Mouse (Mus musculus) fat pad, adult 2 months (tissue): ENCODE results near the gene Kcnc2.
"Not testable (repeated sequence)": the region's sequence is repeated elsewhere in the genome, so short reads cannot be mapped to it uniquely, and the experiment has no call there.

Source experiments
- DNase-seq: peaks from one replicate; pipeline ENCODE4 v3.0.0-alpha.2; 2011; ENCODE audit warnings: low read depth, low spot score; ENCODE audit errors: extremely low read depth

The Kcnc2 gene

DNA sequence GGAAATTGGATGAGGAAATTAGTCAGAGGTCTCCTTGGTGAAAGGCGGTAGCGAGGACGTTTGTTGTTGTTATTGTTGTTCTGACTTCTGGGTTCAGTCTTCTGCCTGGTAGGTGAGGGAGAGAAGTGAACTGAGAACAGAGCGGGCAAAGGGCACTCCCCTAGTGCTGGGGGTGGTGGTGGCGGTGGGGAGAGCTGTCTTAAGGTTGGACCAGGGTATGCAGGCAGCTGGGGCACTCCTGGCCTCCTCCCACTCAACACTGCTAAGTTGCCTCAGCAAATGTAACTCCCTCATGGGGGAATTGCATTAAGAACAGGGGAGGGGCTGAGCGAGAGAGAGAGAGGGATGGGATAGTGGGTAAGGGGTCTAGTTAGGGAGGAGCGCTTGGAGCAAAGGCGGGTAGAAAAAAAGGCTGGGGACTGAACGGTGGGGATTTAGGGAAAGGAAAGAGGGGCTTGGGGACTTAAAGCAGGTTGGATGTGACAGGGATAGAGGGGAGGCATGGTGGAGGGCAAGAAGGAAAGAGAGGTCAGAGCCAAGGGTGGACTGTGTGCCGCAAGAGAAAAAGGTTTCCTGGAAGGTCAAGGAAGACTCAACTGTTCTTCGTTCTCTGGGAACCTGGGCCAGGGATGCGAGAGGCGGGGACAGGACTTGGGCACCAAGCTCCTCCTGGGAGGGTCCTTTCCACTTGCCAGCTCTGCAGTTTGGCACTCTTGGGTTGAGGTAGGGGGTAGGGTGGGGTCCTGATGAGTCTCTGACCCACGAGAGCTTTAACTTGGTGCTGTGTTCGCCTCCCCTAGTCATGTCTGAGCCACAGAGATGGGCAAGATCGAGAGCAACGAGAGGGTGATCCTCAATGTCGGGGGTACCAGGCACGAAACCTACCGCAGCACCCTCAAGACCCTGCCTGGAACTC, at the start of gene Kcnc2:
Gene Kcnc2 (plus strand): TSS at position 235 of the 916 bp plus-strand sequence.
- no peak for DNase-seq

DNA sequence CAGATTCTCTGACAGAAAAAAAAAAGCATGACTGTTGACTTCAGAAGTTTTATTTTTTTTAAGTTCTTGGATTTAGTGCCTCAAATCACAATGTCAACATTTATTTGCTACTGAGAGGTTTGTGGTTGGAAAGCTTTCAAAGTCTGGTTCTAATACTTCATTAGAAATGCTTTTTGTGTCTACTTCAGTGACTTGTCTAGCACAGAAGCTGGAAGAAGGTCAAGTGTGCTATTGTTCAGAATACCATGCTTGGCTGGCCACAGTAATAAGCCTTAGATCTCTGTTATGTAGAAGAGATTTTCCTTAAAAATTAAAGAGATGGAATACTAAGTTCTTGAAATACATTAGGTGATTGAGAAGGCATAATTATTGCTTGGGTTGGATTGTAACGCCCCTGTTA, 43.8 kb upstream of the Kcnc2 start:
- DNase-seq: no peak

DNA sequence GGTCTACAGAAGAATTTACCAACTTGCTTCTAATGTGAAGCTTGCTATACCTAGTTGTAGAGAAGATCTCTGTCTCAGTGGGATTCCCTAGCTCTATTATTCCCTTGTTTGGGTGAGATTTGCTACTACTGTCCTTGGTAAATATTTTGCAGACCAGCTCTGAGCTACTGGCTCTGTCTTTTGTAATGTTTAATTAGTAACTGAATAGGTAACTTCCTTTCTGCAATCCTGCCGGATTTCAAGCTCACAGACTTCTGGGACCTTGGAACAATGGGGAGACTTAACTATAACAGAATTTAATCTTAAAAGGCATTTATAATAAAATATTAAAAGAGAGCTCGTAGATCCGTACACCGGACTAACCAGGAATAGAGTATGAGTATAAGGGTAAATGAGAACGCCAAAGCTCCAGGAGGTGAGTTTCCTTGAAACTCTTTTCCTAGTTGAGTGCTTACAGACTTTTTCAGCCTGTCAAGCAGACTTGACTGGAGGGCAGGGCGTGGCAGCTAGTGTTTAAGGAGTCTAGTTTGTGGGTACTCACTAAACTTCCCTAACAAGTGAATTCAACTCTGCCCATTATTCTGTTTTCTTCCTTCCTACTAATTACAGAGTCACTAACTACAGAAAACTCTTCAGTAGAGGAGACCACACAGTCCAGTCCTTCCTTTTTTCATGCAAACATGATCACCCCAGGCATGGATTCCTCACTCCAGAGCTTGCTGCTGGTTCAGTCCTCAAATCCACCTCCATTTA, 41.7 kb upstream of the Kcnc2 start:
- DNase-seq: not testable (repeated sequence)

- DNase-seq: not testable (repeated sequence)
Measured at GRCm38 (mm10) chr10:112232733-112233132, 38.2 kb upstream of the Kcnc2 start.

- not testable (repeated sequence) for DNase-seq
Measured at GRCm38 (mm10) chr10:112235396-112235940, 35.5 kb upstream of the Kcnc2 start.

GRCm38 (mm10) chr10:112248273-112248672, 22.6 kb upstream of the Kcnc2 start:
- no peak for DNase-seq

DNA sequence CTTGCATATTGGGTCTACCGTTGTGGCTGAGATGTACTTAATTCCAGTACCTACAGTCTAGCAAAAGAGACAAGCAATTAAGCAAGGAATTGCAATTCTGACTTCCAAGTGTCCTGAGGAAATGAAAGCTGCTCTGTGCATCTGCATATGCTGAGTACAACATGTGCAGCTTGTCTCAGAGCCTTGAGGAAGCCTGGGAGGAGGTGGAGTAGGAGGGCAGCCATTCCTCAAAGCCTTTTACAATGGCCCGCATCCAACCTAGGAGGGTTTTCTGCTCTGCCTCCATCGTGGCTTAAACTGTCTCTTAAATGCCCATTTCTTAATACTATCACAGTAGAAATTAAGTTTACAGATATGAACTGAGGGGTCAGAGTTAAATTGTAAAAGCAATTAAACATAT, 7.5 kb upstream of the Kcnc2 start:
- DNase-seq: no peak

DNA sequence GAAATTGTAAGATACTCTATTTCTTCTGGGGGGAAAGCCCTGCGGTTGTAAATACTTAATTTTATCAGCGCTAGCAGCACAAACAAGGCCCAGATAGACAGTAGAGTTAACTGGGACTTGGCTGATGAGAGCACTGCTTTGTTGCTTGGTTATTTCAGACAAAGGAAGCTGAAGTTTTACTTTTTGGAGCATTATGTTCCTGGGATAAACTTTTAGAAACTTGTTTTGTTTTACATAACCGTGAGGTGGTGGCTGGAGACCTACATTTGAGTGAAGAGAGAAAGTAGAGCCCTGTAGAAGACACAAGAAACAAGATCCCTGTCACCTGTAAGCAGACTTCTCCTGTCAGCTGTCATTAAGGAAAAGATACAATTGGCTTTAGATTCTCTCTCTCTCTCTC, 1.4 kb upstream of the Kcnc2 start:
- no peak for DNase-seq

- DNase-seq: no peak
Measured at GRCm38 (mm10) chr10:112269939-112270781, 761 bp upstream of the Kcnc2 start.

- no peak for DNase-seq
Measured at GRCm38 (mm10) chr10:112271803-112272165, 863 bp downstream of the Kcnc2 start.

DNA sequence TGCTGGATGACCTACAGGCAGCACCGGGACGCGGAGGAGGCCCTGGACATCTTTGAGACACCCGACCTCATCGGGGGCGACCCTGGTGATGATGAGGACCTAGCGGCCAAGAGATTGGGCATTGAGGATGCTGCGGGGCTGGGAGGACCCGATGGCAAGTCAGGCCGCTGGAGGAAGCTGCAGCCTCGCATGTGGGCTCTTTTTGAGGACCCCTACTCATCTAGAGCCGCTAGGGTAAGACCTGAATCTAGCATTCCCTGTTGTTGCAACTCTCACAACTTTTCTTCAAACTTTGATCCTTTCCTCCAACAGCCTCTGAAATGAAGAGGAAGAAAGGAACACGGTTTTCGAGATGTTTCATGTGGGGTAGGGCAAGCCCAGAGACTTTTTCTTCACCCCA, 1.2 kb downstream of the Kcnc2 start:
- no peak for DNase-seq

GRCm38 (mm10) chr10:112277996-112278395, 7.1 kb downstream of the Kcnc2 start:
- DNase-seq: no peak

DNA sequence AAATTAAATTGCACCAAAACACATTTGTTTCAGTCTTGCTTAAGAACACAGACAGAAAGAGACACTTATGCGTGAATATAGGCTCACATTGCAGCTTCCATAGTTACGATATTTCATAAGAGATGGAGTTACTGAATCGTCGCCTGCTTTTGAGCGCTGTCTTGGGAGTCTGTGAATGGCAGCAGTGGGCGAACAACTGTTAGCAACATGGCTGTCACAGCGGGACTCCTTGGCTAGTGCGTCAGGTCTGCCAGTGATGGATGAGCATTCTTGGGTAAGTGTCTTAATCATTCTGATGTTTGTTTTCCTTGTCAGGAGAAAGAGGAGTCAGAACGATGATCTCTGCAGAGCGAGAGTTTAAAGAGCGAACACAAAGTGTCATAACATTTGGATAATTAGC, 44.2 kb downstream of the Kcnc2 start:
- no peak for DNase-seq

GRCm38 (mm10) chr10:112317783-112318182, 46.9 kb downstream of the Kcnc2 start:
- no peak for DNase-seq

DNA sequence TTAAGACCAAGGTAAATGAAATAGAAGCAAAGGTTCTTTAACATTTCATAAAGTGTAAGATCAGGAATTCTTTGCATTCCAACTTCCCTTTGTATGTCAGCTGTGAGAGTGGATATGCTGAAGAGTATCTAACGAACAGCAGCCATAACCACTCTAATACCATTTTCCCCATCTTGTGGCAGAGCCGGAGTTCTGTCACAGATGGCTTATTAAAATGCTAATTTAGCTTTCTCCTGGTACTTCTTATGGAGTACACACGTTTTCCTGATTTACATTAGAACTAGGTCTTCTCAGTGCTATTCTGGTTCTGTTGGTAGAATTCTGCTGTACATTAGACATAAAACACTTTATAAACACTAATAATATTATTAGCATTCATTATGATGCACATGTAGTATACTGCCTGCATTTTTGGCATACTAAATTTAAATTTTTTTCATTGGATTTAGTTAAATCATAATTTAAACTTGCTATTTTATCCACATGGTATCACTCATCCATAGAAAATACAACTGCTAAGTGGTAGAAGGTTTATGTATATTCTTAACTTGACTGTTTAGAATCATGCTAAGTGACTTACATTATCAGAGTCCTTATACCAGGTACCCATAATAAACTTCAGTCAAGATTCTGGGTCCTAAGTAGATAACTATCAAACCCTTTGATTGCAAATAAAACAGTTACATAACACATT, 86.9 kb downstream of the Kcnc2 start:
- DNase-seq: no peak

- DNase-seq: no peak
Measured at GRCm38 (mm10) chr10:112358363-112358704, 87.4 kb downstream of the Kcnc2 start.

DNA sequence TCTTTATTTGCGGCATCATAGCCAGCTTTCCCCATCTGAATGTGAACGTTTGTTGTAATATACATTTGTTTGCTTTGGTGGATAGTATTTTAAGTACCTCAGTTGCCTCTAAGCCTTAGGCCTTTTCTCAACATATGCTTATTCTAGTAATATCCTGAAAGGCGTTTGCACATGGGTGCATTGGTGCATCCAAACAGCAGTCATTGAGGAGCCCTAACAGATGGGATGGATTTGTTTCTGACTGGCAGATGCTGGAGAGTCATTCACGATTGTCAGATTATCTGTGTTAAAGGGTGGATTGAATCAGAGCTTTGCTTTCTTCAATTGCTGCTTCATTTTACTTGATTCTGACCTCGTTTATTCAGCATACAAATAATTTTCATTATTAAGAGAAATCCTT, 89.8 kb downstream of the Kcnc2 start:
- no peak for DNase-seq

DNA sequence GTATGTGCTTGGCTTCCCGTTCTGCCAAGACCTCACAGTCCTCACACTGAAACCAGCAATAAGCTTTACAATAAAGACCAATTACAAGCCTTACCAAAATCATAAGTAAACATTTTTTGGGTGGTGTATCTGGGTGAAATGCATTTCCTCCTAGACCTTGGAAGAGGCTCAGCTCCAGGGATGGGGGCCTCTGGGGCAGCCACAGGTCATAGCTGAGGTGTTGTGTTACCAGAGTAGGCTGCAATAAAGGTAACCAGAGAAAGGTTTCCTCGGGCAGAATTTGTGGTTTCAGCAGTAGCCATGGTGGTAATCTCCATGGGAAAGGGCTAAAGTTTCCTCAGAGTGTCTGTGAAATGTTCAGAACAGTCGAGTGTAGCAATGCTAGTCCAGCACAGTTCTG, 97.4 kb downstream of the Kcnc2 start:
- DNase-seq: no peak

GRCm38 (mm10) chr10:112377163-112377562, 106.2 kb downstream of the Kcnc2 start:
- DNase-seq: no peak

GRCm38 (mm10) chr10:112378465-112378864, 107.5 kb downstream of the Kcnc2 start:
- DNase-seq: no peak
